Mouse (Mus musculus): ENCODE data around the gene Fasn. TPM values are rescaled to one million over a fixed set of nuclear protein-coding genes. Genes with fewer than 3 reads are reported as not detected.

Fasn gene
- total RNA-seq, 2 experiments from 2014 or later: 168 to 171 TPM

- intact Hi-C loops (cut with DNase I): no loop called here
- no peak for DNase-seq (ENCODE audit: low spot score in 2 of 2)
Measured at GRCm38 (mm10) chr11:120829757-120830532, 5.6 kb upstream of the Fasn start.

- intact Hi-C loops (cut with DNase I): no loop called here
- DNase-seq (ENCODE audit: low spot score in 2 of 2): no peak
Measured at GRCm38 (mm10) chr11:120828416-120828815, 4.1 kb upstream of the Fasn start.

- intact Hi-C loops (cut with DNase I): no loop called here
- DNase-seq (ENCODE audit: low spot score in 2 of 2): no peak
Measured at GRCm38 (mm10) chr11:120826016-120826953, 1.9 kb upstream of the Fasn start.

- intact Hi-C loops (cut with DNase I): no loop called here
- no peak for DNase-seq (ENCODE audit: low spot score in 2 of 2)
Measured at GRCm38 (mm10) chr11:120825289-120825863, 1.0 kb upstream of the Fasn start.

- intact Hi-C loops (cut with DNase I): no loop called here
Measured at GRCm38 (mm10) chr11:120824787-120825288, 491 bp upstream of the Fasn start.

GRCm38 (mm10) chr11:120823551-120823947 is 798 bp downstream of the Fasn start:
- DNase-seq (ENCODE audit: low spot score in 2 of 2): no peak
- intact Hi-C loops (cut with DNase I): no loop called here

More at GRCm38 (mm10) chr11:120824787-120825288, 491 bp upstream of the Fasn start:
- no peak for DNase-seq (ENCODE audit: low spot score in 2 of 2)

GRCm38 (mm10) chr11:120822831-120823550 is 1.4 kb downstream of the Fasn start:
- no peak for DNase-seq (ENCODE audit: low spot score in 2 of 2)
- intact Hi-C loops (cut with DNase I): no loop called here

GRCm38 (mm10) chr11:120822321-120822720 is 2.0 kb downstream of the Fasn start:
- intact Hi-C loops (cut with DNase I): no loop called here
- no peak for DNase-seq (ENCODE audit: low spot score in 2 of 2)

- intact Hi-C loops (cut with DNase I): no loop called here
Measured at GRCm38 (mm10) chr11:120821076-120821922, 3.0 kb downstream of the Fasn start.

GRCm38 (mm10) chr11:120820546-120820945 is 3.8 kb downstream of the Fasn start:
- DNase-seq (ENCODE audit: low spot score in 2 of 2): no peak
- intact Hi-C loops (cut with DNase I): no loop called here

More at GRCm38 (mm10) chr11:120821076-120821922, 3.0 kb downstream of the Fasn start:
- no peak for DNase-seq (ENCODE audit: low spot score in 2 of 2)

GRCm38 (mm10) chr11:120819556-120819955 is 4.8 kb downstream of the Fasn start:
- intact Hi-C loops (cut with DNase I): no loop called here
- DNase-seq (ENCODE audit: low spot score in 2 of 2): no peak

GRCm38 (mm10) chr11:120818251-120818650 is 6.1 kb downstream of the Fasn start:
- intact Hi-C loops (cut with DNase I): no loop called here
- no peak for DNase-seq (ENCODE audit: low spot score in 2 of 2)

- DNase-seq (ENCODE audit: low spot score in 2 of 2): no peak
- intact Hi-C loops (cut with DNase I): no loop called here
Measured at GRCm38 (mm10) chr11:120817358-120817757, 7.0 kb downstream of the Fasn start.

GRCm38 (mm10) chr11:120812068-120812467 is 12.3 kb downstream of the Fasn start:
- peak in 1 of 2 experiments; percentile 35 for DNase-seq (ENCODE audit: low spot score in 2 of 2)

GRCm38 (mm10) chr11:120808010-120808409 is 16.3 kb downstream of the Fasn start:
- no peak for DNase-seq (ENCODE audit: low spot score in 2 of 2)
- intact Hi-C loops (cut with DNase I): no loop called here

More at GRCm38 (mm10) chr11:120812068-120812467, 12.3 kb downstream of the Fasn start:
- intact Hi-C loops (cut with DNase I): no loop called here

GRCm38 (mm10) chr11:120805375-120806298 is 18.7 kb downstream of the Fasn start:
- intact Hi-C loops (cut with DNase I): no loop called here
- no peak for DNase-seq (ENCODE audit: low spot score in 2 of 2)

- intact Hi-C loops (cut with DNase I): no loop called here
- DNase-seq (ENCODE audit: low spot score in 2 of 2): no peak
Measured at GRCm38 (mm10) chr11:120804769-120805168, 19.6 kb downstream of the Fasn start.

Data from left cerebral cortex, postnatal 25 days (tissue).